Mouse (Mus musculus) B cell, adult 2 months (primary cell): ENCODE data around the gene Tm4sf1.

Source experiments
- DNase-seq, 2 experiments: peaks; one replicate each; pipeline ENCODE4 v3.0.0; 2022

Gene Tm4sf1

DNA sequence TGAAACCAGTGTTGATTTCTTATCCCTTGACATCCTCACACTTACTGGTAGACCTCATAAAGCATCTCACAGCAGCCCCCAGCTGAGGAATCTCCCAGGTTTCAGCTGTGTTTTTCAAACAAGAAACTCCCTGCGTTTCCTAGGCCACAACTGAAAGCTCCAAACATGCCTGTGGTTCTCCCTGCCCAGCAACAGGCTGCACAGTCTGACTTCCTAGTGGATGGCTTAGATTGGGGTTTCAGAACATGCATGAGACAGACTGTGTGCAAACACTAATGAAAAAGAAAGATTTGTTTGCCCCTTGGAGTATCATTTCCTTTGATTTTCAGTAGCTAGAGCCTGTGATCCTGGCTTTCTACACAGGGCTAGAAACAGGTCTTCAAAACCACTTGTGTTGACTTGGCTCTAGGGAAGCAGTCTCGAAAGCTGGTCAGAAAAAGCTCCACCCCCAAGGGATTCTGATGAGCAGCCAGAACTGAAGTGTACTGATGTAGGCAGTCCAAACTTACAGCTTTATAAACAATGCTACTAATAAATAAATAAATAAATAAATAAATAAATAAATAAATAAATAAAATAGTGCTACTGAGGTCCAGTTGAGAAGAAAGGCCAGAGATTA is at the start of gene Tm4sf1:
Gene Tm4sf1 (minus strand): TSS at position 68 of the 619 bp plus-strand sequence.
- DNase-seq: no peak

DNA sequence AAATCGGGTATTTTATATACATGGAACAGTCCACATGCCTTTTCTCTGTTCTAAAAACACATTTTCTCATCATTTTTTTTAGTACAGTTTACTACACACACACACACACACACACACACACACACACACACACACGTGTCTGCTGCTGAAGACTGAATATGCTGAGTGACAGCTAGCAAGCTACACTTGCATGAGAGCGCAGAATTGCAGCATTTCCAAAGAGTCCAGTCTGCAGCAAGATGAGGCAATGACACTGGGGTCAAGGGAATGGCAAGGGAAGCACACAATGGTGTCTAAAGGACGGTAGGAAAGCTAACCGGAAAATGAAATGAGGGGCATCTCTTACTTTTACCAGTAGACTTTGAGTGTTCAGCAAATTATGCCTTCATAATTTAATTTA is 43.0 kb upstream of the Tm4sf1 start:
- DNase-seq: no peak

DNA sequence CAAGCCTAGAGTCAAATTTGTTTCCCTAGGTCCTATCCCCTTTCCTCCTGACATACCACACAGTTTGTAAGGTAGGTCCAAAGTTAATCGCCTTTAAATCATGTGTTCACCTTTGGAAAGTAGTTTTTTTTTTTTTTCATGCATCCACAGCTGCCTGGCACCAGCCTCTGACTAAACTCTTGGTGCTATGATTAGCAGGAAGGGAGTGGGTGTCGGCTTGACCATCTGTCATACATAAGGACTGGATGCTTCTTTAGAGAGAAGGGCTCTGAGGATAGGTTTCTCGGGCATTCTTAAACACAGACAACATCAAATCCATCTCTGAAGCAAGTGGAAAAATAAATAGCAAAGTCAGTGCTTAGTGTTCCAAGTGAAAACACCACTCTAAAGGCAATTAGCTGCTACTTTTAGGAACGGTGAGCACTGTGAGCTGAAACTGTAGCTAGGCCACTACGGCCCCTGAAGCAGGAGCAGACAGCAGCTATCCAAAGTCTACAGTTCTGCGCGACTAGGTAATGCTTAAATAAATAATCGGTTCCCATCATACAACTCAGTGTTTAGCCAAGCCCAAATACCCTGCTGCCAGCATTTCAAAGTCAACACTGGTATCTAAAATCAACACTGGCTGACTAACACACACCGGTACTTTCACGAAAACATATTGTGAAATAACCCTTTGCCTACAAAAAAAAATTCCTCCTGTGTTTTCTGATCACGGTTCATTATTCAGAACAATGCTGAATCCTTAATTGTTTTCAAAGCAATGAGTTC is 42.2 kb upstream of the Tm4sf1 start:
- no peak for DNase-seq

DNA sequence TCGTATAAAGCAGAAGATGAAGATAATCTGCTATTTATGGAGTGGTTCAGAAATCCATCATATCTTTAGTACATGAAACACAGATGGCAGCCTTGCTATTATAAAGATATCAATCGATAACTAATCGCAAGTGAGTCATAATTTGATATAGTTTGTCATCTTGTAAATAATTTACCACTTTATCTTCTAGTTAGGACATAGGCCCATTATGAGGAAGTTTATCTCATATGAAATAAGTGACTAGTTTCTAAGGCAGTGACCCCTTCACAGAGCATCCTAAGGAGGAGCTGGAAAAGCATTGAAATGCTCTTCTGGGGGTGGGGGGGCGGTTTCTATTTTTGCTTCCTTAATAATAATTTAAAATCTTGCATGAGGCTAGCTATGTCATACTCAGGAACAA is 41.2 kb upstream of the Tm4sf1 start:
- DNase-seq: no peak

DNA sequence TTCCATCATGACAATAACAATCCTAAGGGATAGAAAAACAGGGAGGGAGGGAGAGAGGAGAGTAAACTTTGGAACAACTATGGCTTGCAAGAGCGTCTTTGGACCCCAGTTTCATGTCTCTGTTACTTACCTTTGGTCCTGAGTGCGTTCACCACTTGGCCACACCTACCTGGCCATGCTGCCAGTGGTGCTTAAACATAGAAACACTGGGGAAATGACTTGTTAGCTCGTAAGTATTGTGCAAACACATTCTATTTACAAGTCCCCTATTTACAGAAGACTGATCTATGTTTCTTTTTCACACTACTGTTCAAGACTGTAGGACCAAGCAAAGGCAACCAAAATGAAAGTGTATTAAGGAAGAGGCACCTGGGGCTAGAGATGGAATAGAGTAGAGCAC is 39.5 kb upstream of the Tm4sf1 start:
- DNase-seq: no peak

- no peak for DNase-seq
Measured at GRCm38 (mm10) chr3:57335080-57335815, 33.5 kb upstream of the Tm4sf1 start.

DNA sequence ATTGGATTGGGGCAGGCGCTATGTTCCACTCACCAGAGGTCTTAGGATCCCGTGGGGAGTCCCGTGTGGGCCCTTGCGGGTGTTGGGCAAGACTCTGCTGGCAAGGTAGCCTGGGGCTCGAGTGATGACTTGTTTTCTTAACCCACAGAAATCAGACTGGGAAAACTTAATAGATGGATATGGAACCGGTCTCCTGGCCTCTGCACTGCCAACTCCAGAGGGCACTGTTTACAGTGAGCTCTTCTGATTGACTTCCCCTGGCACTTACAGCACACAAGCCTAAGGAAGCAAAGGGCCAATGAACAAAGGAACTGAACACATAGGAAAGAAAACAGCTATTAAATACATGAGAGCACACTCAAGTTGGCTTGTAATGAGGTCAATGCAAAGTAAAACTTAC is 26.2 kb upstream of the Tm4sf1 start:
- DNase-seq: no peak

DNA sequence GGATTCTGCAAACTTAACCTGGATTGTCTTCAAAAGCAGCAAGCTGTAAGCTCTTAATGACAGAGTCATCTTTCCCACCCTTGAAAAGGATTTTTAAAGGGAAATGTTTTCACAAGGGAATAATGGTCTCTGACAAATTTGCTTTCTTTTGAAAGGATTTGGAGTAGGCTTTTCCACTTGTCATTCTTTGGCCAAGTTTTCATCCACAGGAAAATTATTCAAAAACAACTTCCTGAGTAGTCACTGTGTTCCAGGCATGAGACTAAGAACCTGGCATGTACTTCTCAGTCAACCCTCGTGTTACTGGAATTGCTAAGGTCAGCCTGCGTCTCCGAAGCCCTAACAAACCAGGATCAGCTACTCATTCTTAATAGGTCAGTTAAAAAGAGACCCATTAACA is 5.3 kb upstream of the Tm4sf1 start:
- no peak for DNase-seq

DNA sequence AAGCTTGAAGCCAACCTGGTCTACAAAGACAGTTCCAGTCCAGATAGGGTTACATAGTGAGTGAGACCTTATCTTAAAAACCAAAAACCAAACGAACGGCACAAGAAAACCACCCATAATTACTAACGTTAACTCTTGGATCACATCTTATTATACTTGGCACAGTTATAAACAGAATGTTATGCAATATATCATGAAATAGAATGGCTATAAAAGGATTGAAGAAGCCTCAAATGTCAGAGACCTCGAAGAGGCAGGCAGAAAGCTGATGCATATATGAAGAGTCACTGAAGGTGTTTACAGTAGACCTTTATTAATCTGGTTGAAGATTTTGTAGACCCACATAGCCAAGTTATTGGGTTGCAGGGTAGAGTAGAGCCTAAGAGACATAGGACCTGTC is 3.8 kb upstream of the Tm4sf1 start:
- DNase-seq: no peak

DNA sequence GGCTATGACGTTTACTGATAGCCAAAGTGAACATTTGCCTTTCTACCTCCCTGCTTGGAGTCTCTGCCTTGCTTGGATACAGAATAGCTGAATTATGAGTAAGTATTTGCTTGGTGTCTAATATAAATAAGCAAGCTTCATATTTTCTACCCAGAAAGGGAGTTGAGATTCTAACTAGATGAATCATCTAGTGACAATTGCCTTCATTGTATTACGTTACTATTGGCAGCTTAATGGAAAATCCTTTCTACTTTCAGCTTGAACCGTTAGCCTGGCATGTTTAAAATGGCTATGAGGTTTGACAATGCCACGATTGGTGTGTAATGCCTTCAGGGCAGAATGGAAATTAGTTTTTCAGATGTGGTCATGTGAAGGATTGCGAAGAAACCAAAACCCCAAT is 2.7 kb upstream of the Tm4sf1 start:
- no peak for DNase-seq

- DNase-seq: no peak
Measured at GRCm38 (mm10) chr3:57304050-57304449, 2.3 kb upstream of the Tm4sf1 start.

DNA sequence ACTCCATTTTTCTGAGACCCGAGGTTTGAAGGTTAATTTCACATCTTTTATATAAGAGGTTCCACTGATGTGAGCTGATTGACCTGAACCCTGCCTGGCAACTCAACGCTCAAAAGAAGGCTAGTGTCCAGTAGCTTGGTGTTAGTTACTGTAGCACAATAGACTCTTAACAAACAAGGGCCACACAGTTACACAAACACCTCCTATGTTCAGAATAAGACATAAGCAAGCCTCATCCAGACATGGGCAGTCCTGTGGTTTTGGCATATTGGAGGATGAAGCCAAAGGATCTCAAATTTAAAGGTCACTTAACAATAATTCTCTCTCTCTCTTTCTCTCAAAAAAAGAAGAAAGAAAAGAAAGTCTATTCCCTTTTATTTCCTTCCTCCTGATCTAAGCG is 1.7 kb upstream of the Tm4sf1 start:
- DNase-seq: no peak

- no peak for DNase-seq
Measured at GRCm38 (mm10) chr3:57302886-57303285, 1.1 kb upstream of the Tm4sf1 start.

DNA sequence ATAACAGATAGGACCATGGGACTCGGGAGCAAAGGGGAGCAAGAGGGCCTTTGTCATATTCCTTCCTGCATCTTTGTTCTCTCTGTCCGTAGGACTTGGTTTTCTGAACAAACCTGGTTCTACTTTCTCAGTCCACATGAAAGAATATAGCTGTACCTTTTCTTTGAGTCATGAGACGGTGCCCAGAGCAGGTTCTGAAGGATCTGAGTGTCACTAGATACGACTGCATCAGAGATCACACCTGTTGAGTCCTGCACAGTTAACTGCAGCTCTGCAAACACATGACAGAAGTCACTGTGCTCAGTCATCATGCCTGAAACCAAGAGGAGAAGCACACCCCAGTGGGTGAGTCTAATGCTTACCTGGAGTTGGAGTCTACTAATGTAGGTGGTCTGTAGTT is 422 bp downstream of the Tm4sf1 start:
- no peak for DNase-seq

DNA sequence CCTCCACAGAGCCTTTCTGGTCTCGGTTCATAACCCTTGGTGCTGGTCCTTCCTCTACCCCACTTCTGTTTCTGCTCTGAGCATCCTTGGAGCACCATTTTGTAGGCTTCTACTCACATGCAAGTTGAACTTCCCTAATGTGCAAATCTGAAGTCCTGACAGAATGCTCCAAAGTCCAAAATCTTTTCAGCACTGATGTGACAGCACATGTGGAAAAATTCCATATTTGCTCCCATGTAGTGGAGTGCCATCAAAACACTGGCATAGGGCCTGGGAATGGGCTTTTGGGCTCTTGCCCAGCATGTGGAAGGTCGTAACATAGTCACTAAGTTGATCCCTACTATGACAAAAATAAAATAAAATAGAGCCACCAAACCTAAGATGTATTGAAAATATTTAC is 3.8 kb downstream of the Tm4sf1 start:
- no peak for DNase-seq

DNA sequence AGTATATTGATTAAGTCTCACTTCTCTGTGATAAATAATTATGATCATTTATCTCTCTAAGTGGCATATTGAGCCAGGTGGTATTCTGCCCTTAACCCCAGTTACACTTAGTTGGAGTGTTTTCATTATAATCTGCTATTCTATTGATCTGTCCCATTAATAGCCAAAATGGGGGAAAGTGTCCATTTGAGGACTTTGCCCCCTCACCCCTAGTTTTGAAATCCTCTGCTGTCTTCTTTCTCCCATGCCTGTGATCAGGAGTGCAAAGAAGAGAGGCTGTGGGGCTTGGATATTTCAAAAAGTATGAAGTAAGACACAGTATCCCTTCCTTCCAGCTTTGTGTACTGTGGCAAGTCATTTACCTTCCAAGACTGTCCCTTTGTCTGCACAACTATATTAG is 5.2 kb downstream of the Tm4sf1 start:
- no peak for DNase-seq

DNA sequence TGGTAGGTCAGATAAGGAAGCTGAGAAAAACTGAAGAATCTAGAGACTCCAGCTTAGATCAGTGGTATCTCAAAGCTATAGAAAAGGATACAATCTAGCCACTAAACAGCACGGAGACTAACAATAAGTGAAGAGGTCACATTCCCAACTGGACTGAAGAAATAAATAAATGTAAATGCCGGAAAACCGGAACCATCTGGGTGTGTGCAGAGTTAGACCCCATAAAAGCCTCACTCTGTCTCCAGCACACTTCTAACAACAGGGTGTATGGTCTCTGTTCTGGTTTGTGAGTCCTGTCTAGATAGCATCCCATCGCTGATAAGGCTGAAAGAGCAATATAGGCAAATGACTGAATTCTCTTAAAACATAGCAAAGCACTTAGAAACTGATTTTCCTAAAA is 6.2 kb downstream of the Tm4sf1 start:
- no peak for DNase-seq

- no peak for DNase-seq
Measured at GRCm38 (mm10) chr3:57294742-57295525, 6.9 kb downstream of the Tm4sf1 start.

GRCm38 (mm10) chr3:57293925-57294324 is 7.9 kb downstream of the Tm4sf1 start:
- DNase-seq: no peak

GRCm38 (mm10) chr3:57292826-57293225 is 9.0 kb downstream of the Tm4sf1 start:
- DNase-seq: no peak

DNA sequence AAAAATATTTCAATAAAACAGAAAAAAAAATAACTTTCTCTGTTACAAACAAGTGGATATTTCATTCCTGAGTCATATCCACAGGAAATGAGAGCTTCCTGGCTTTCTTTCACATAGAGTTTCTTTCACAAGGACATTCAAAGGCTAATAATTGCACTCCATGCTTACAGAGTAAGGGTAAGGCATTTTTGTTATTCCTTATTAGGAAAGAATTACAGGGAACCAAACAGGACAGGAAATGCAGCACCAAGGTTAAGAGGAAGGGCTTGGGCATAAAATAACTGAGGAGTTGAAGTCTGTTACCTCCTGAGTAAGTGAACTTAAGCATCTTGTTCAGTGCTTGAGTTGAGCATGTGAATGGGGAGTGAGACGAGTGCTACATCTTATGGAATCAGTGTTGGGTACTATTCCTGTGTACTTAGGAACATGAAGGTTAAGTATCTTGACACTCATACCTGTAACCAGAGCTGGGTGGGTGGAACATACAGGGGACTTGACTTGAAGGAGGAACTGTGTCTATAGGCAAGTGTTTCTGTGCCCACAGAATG is 12.8 kb downstream of the Tm4sf1 start:
- DNase-seq: no peak

- DNase-seq: no peak
Measured at GRCm38 (mm10) chr3:57287854-57288720, 13.7 kb downstream of the Tm4sf1 start.
